In the genomic region with DNA sequence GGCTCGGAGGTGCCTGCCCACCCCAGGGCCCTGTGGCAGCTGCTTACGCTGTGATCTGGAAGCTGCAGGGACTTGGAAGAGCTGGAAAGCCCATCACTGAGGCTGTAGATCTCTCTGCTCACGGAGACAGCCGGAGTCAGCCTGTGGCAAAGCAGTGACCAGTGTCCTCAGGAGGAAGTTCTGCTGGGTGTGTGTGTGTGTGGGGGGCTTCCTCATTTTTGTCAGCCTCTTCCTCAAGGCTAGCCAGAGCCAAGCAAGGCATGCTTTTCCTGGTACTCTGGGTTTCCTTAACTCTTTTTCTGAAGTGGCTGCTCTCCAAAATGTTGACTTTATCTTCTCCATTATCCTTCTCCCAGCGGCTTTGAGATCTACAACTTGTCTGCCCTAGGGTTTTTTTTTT, we compare ENCODE assay signal across 12 mouse cellular contexts. TPM values are rescaled to one million over a fixed set of nuclear protein-coding genes. Genes with fewer than 3 reads are reported as not detected.
DNase-seq lines count a peak whose midpoint lies in the region; ATAC-seq and TF ChIP-seq lines count a peak whose summit lies in the region.
"Had no signal": no experiment of that assay in that cellular context is flagged by ENCODE, and none has a peak within 500 bp of the region (broad histone marks: within the 10 kb centered on the region; RNA-seq: fewer than 3 reads in every experiment).

No protein-coding gene starts in this region.

- H3K27ac ChIP-seq in hindbrain, embryonic 16.5 days (ENCODE audit: low read depth, low read length), result 0 out of 2 replicates have a peak overlapping the region, but pooled peaks have one; percentile 7
- H3K27ac ChIP-seq in hindbrain, embryonic 11.5 days (ENCODE audit: low read depth, low read length), result no peak overlapping the region
- H3K27ac ChIP-seq in heart, embryonic 10.5 days, result peak overlapping the region; percentile 42; the same call in 1 of the 2 replicates
- H3K27ac ChIP-seq in liver, embryonic 15.5 days (replicated peaks), result peak overlapping the region; percentile 64; the same call in 1 of the 2 replicates
- H3K27ac ChIP-seq: embryonic facial prominence, embryonic 12.5 days; limb, embryonic 12.5 days had no signal

- no peak for ATAC-seq in hindbrain, embryonic 16.5 days
- ATAC-seq in hindbrain, embryonic 11.5 days (ENCODE audit: low FRiP score), result no peak
- no peak for ATAC-seq in G1E (ENCODE audit: extremely low read depth, insufficient number of reproducible peaks, low FRiP score, poor library complexity, severe bottlenecking)
- no peak for ATAC-seq in liver, embryonic 15.5 days (ENCODE audit: insufficient read depth)
- ATAC-seq: intestine, postnatal 0 days had no signal

- H3K36me3 ChIP-seq in hindbrain, embryonic 16.5 days (ENCODE audit: control insufficient read depth, insufficient read depth, low read length), result no peaks in the 10 kb centered on the region; the same call in 1 of the 2 replicates
- H3K36me3 ChIP-seq in hindbrain, embryonic 11.5 days (ENCODE audit: control insufficient read depth, insufficient read depth, low read length), result no peaks in the 10 kb centered on the region
- no peaks in the 10 kb centered on the region for H3K36me3 ChIP-seq in G1E (replicated peaks)
- H3K36me3 ChIP-seq in heart, embryonic 10.5 days, result no peaks in the 10 kb centered on the region
- no peaks in the 10 kb centered on the region for H3K36me3 ChIP-seq in liver, embryonic 15.5 days (replicated peaks)
- H3K36me3 ChIP-seq: embryonic facial prominence, embryonic 12.5 days; limb, embryonic 12.5 days had no signal

- H3K27me3 ChIP-seq in hindbrain, embryonic 16.5 days (replicated peaks; ENCODE audit: control insufficient read depth, insufficient read depth, low read length), result no peaks in the 10 kb centered on the region
- H3K27me3 ChIP-seq in hindbrain, embryonic 11.5 days (ENCODE audit: control insufficient read depth, insufficient read depth, low read length), result no peaks in the 10 kb centered on the region; the same call in 1 of the 2 replicates
- peaks cover 42% of the 10 kb centered on the region for H3K27me3 ChIP-seq in G1E (ENCODE audit: insufficient read depth, low read length)
- H3K27me3 ChIP-seq in heart, embryonic 10.5 days (ENCODE audit: insufficient read depth, poor library complexity, severe bottlenecking), result 0 out of 2 replicates have a peak, but pooled peaks cover 5% of the 10 kb centered on the region
- H3K27me3 ChIP-seq in liver, embryonic 15.5 days, result peaks cover 3% of the 10 kb centered on the region; the same call in 1 of the 2 replicates
- H3K27me3 ChIP-seq: embryonic facial prominence, embryonic 12.5 days; limb, embryonic 12.5 days had no signal

- no peak overlapping the region for H3K4me2 ChIP-seq in hindbrain, embryonic 16.5 days (ENCODE audit: low read length)
- H3K4me2 ChIP-seq in hindbrain, embryonic 11.5 days (replicated peaks; ENCODE audit: low read depth, low read length), result no peak overlapping the region
- H3K4me2 ChIP-seq in liver, embryonic 15.5 days, result 0 out of 2 replicates have a peak overlapping the region, but pooled peaks have one; percentile 20
- H3K4me2 ChIP-seq: embryonic facial prominence, embryonic 12.5 days; limb, embryonic 12.5 days had no signal

- no peak overlapping the region for H3K9ac ChIP-seq in hindbrain, embryonic 16.5 days (ENCODE audit: low read depth, low read length)
- H3K9ac ChIP-seq in hindbrain, embryonic 11.5 days (ENCODE audit: low read depth, low read length), result no peak overlapping the region
- H3K9ac ChIP-seq in liver, embryonic 15.5 days, result no peak overlapping the region
- H3K9ac ChIP-seq: embryonic facial prominence, embryonic 12.5 days; limb, embryonic 12.5 days had no signal

- H3K4me3 ChIP-seq in hindbrain, embryonic 16.5 days (ENCODE audit: low read length), result no peak overlapping the region
- no peak overlapping the region for H3K4me3 ChIP-seq in hindbrain, embryonic 11.5 days (ENCODE audit: low read depth, low read length)
- peak overlapping the region; percentile 33; the same call in 1 of the 2 replicates for H3K4me3 ChIP-seq in G1E (ENCODE audit: low read depth, low read length)
- H3K4me3 ChIP-seq in heart, embryonic 10.5 days, result no peak overlapping the region
- H3K4me3 ChIP-seq in liver, embryonic 15.5 days (replicated peaks), result peak overlapping the region; percentile 21
- H3K4me3 ChIP-seq: embryonic facial prominence, embryonic 12.5 days; limb, embryonic 12.5 days; myocyte had no signal

- WGBS in hindbrain, embryonic 16.5 days, result 80% methylated on average over 5 of the region's 5 CpGs
- WGBS in hindbrain, embryonic 11.5 days, result 72% methylated on average over 5 of the region's 5 CpGs
- WGBS in heart, embryonic 10.5 days, result 40% methylated on average over 5 of the region's 5 CpGs
- WGBS in liver, embryonic 15.5 days (ENCODE audit: insufficient replicate concordance), result 24% methylated on average over 5 of the region's 5 CpGs

- DNase-seq in hindbrain, embryonic 11.5 days (ENCODE audit: low spot score), result no peak
- DNase-seq in G1E (ENCODE audit: low spot score), result no peak
- DNase-seq in heart, embryonic 10.5 days (ENCODE audit: low spot score), result no peak
- DNase-seq in cerebellum, adult 9-11 months, result no peak
- no peak for DNase-seq in adrenal gland, postnatal 10 days
- DNase-seq in left cerebral cortex, adult 8-10 months (ENCODE audit: low spot score in 2 of 2), result no peak

- no peak for TF ChIP-seq CTCF in G1E (IDR thresholded peaks at IDR 0.05; ENCODE audit: low read depth, low read length)

- peaks cover 10% of the 10 kb centered on the region for H3K4me1 ChIP-seq in hindbrain, embryonic 16.5 days (ENCODE audit: control insufficient read depth, insufficient read depth, low read depth, low read length)
- no peaks in the 10 kb centered on the region for H3K4me1 ChIP-seq in hindbrain, embryonic 11.5 days (replicated peaks; ENCODE audit: control insufficient read depth, insufficient read depth, low read length)
- H3K4me1 ChIP-seq in G1E (ENCODE audit: insufficient read depth, low read depth, low read length), result peaks cover 18% of the 10 kb centered on the region
- peaks cover 25% of the 10 kb centered on the region for H3K4me1 ChIP-seq in heart, embryonic 10.5 days
- H3K4me1 ChIP-seq in liver, embryonic 15.5 days (replicated peaks), result peaks cover 14% of the 10 kb centered on the region
- H3K4me1 ChIP-seq: embryonic facial prominence, embryonic 12.5 days; limb, embryonic 12.5 days had no signal

- 0 out of 2 replicates have a peak, but pooled peaks cover 2% of the 10 kb centered on the region for H3K9me3 ChIP-seq in hindbrain, embryonic 16.5 days (ENCODE audit: control insufficient read depth, low read length)
- H3K9me3 ChIP-seq in hindbrain, embryonic 11.5 days (ENCODE audit: control insufficient read depth, low read length), result peaks cover 3% of the 10 kb centered on the region; the same call in 1 of the 2 replicates
- peaks cover 4% of the 10 kb centered on the region for H3K9me3 ChIP-seq in G1E (replicated peaks)
- peaks cover 3% of the 10 kb centered on the region for H3K9me3 ChIP-seq in heart, embryonic 10.5 days
- H3K9me3 ChIP-seq in liver, embryonic 15.5 days (replicated peaks), result 0 out of 2 replicates have a peak, but pooled peaks cover 4% of the 10 kb centered on the region
- H3K9me3 ChIP-seq: embryonic facial prominence, embryonic 12.5 days had no signal

RNA-seq across cellular contexts. Expression of a gene that starts 27.6 kb away (rescaled TPM):
- polyA plus RNA-seq in hindbrain, embryonic 16.5 days (2015; fragmentation: Nextera tagmentation; extraction: Ambion mirVana), result 70.9 and 81.1 TPM in 2 replicates
- 38.3 and 48.8 TPM in 2 replicates for polyA plus RNA-seq in hindbrain, embryonic 11.5 days (2014; fragmentation: Nextera tagmentation; extraction: Ambion mirVana)
- total RNA-seq in G1E (2014; fragmentation: Nextera tagmentation) (55.7 and 64.1 TPM in 2 replicates), G1E (2017) (26.2 and 27.5 TPM in 2 replicates)
- polyA plus RNA-seq in G1E (2012), result 135 and 192 TPM in 2 replicates
- 54.0 and 61.4 TPM in 2 replicates for polyA plus RNA-seq in heart, embryonic 10.5 days (2016; fragmentation: Nextera tagmentation; extraction: Ambion mirVana)
- polyA plus RNA-seq in liver, embryonic 15.5 days (2015; fragmentation: Nextera tagmentation; extraction: Ambion mirVana), result 16.5 and 17.3 TPM in 2 replicates
- total RNA-seq in adrenal gland, postnatal 10 days (2021), result 10 to 100 TPM; 41.1 to 58.1 TPM
- total RNA-seq in left cerebral cortex, adult 8-10 months (2022), result 10 to 100 TPM; 35.5 to 47.5 (median 42.3) TPM

RNA-seq across cellular contexts. Expression of a gene that starts 35.9 kb away (rescaled TPM):
- 27.2 and 28.1 TPM in 2 replicates for polyA plus RNA-seq in hindbrain, embryonic 16.5 days (2015; fragmentation: Nextera tagmentation; extraction: Ambion mirVana)
- polyA plus RNA-seq in hindbrain, embryonic 11.5 days (2014; fragmentation: Nextera tagmentation; extraction: Ambion mirVana), result 0.71 and 0.76 TPM in 2 replicates
- 0.75 TPM in 1 of 2 replicates, not detected in the other for total RNA-seq in G1E (2014; fragmentation: Nextera tagmentation)
- 0.60 and 1.0 TPM in 2 replicates for total RNA-seq in G1E (2017)
- polyA plus RNA-seq in G1E (2012), result 0.62 and 0.66 TPM in 2 replicates
- polyA plus RNA-seq in heart, embryonic 10.5 days (2016; fragmentation: Nextera tagmentation; extraction: Ambion mirVana), result 0.89 and 2.4 TPM in 2 replicates
- polyA plus RNA-seq in liver, embryonic 15.5 days (2015; fragmentation: Nextera tagmentation; extraction: Ambion mirVana), result 6.1 and 7.1 TPM in 2 replicates
- total RNA-seq in adrenal gland, postnatal 10 days (2021), result 10 to 100 TPM in 1 of 2 experiments, 1 to 10 TPM in 1; 9.9 to 13.4 TPM
- total RNA-seq in left cerebral cortex, adult 8-10 months (2022), result 10 to 100 TPM; 54.5 to 61.4 (median 56.3) TPM

RNA-seq across cellular contexts. Expression of a gene that starts 52.4 kb away (rescaled TPM):
- 41.9 and 44.2 TPM in 2 replicates for polyA plus RNA-seq in hindbrain, embryonic 16.5 days (2015; fragmentation: Nextera tagmentation; extraction: Ambion mirVana)
- 13.1 and 13.3 TPM in 2 replicates for polyA plus RNA-seq in hindbrain, embryonic 11.5 days (2014; fragmentation: Nextera tagmentation; extraction: Ambion mirVana)
- total RNA-seq in G1E (2014; fragmentation: Nextera tagmentation), result 7.2 and 28.1 TPM in 2 replicates
- 14.9 and 15.4 TPM in 2 replicates for total RNA-seq in G1E (2017)
- 60.2 and 73.8 TPM in 2 replicates for polyA plus RNA-seq in G1E (2012)
- 19.6 and 20.1 TPM in 2 replicates for polyA plus RNA-seq in heart, embryonic 10.5 days (2016; fragmentation: Nextera tagmentation; extraction: Ambion mirVana)
- 14.2 and 15.2 TPM in 2 replicates for polyA plus RNA-seq in liver, embryonic 15.5 days (2015; fragmentation: Nextera tagmentation; extraction: Ambion mirVana)
- total RNA-seq in adrenal gland, postnatal 10 days (2021), result 10 to 100 TPM; 31.1 to 36.6 TPM
- 10 to 100 TPM; 29.4 to 36.2 (median 32.3) TPM for total RNA-seq in left cerebral cortex, adult 8-10 months (2022)

RNA-seq across cellular contexts. Expression of a gene that starts 56.2 kb away (rescaled TPM):
- polyA plus RNA-seq in hindbrain, embryonic 16.5 days (2015; fragmentation: Nextera tagmentation; extraction: Ambion mirVana), result 75.3 and 81.1 TPM in 2 replicates
- polyA plus RNA-seq in hindbrain, embryonic 11.5 days (2014; fragmentation: Nextera tagmentation; extraction: Ambion mirVana), result 80.8 and 91.5 TPM in 2 replicates
- total RNA-seq in G1E (2014; fragmentation: Nextera tagmentation) (27.3 and 31.4 TPM in 2 replicates), G1E (2017) (65.6 and 75.7 TPM in 2 replicates)
- 75.4 and 76.9 TPM in 2 replicates for polyA plus RNA-seq in G1E (2012)
- polyA plus RNA-seq in heart, embryonic 10.5 days (2016; fragmentation: Nextera tagmentation; extraction: Ambion mirVana), result 86.9 and 116 TPM in 2 replicates
- 52.1 and 53.5 TPM in 2 replicates for polyA plus RNA-seq in liver, embryonic 15.5 days (2015; fragmentation: Nextera tagmentation; extraction: Ambion mirVana)
- total RNA-seq in adrenal gland, postnatal 10 days (2021), result 10 to 100 TPM; 56.0 to 58.1 TPM
- 10 to 100 TPM; 58.5 to 70.6 (median 61.2) TPM for total RNA-seq in left cerebral cortex, adult 8-10 months (2022)

Comparison
In these comparisons a context has a peak if more than half of its experiments do, and no peak if none do; other contexts are left out.
1. H3K4me3 ChIP-seq: peak in G1E (single experiment) and liver, embryonic 15.5 days (single experiment); none in hindbrain, embryonic 16.5 days (single experiment), hindbrain, embryonic 11.5 days (single experiment) and heart, embryonic 10.5 days (single experiment).